Mouse (Mus musculus) brain, embryonic 14.5 days (tissue): ENCODE data around the gene Tyrobp.

Experiments used
- CTCF ChIP-seq: fragments of 200-500 bp; IDR thresholded peaks from 2 replicates; pipeline ENCODE4 v1.5.1; 2012; ENCODE audit warnings: inconsistent platforms, mild to moderate bottlenecking, moderate library complexity, borderline replicate concordance; ENCODE audit not compliant: insufficient read depth, insufficient read length; ENCODE audit errors: extremely low read depth
- POLR2A ChIP-seq: fragments of 200-500 bp; IDR thresholded peaks from 2 replicates; pipeline ENCODE4 v1.6.1; 2012; ENCODE audit warnings: mild to moderate bottlenecking, inconsistent platforms, borderline replicate concordance; ENCODE audit not compliant: poor library complexity, insufficient read depth, insufficient read length, severe bottlenecking; ENCODE audit errors: extremely low read depth

DNA sequence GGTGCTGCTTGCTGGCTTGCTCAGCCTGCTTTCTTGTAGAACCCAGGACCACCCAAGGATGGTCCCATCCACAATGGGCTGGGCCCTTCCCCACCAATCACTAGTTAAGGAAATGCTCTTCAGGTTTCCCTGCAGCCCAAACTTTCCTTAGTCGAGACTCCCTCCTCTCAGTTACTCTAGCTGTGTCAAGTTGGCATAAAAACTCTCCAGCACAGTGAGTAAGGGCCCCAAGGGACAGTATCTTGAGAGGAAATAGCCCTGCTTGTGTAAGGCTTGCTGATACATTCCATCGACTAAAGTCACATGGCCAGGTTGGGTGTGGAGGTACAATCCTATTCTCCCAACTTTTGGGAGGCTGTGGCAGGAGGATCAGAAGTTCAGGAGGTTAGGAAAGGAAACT is 16.6 kb downstream of the Tyrobp start:
- TF ChIP-seq POLR2A (no peak), CTCF (no peak)
